Mouse (Mus musculus): ENCODE data around the gene Casp1. TPM values are rescaled to one million over a fixed set of nuclear protein-coding genes. Genes with fewer than 3 reads are reported as not detected.

Casp1 gene
- polyA plus RNA-seq, 1 experiment from 2014 or later, result 1.2 TPM

- Histone ChIP-seq H3K36me3 (ENCODE audit: control insufficient read depth, insufficient read depth, low read length) (no peaks in the 10 kb centered on the region), H3K4me3 (ENCODE audit: low read depth, low read length) (no peak overlapping the region), H3K27me3 (ENCODE audit: control insufficient read depth, insufficient read depth, low read length) (no peaks in the 10 kb centered on the region), H3K9me3 (ENCODE audit: control insufficient read depth, low read length) (no peaks in the 10 kb centered on the region), H3K4me1 (ENCODE audit: control insufficient read depth, insufficient read depth, low read length) (no peaks in the 10 kb centered on the region), H3K9ac (replicated peaks; ENCODE audit: low read depth, low read length) (no peak overlapping the region), H3K27ac (ENCODE audit: low read depth, low read length) (no peak overlapping the region), H3K4me2 (ENCODE audit: low read depth, low read length) (no peak overlapping the region)
- WGBS, result 91% methylated on average over 4 of the region's 4 CpGs
- ATAC-seq (ENCODE audit: low read depth), result no peak
These were observed 49.1 kb downstream of the Casp1 start for GRCm38 (mm10) chr9:5347381-5347780.

GRCm38 (mm10) chr9:5353673-5354072 lies 55.4 kb downstream of the Casp1 start:
- Histone ChIP-seq H3K27ac (ENCODE audit: low read depth, low read length) (no peak overlapping the region), H3K9me3 (ENCODE audit: control insufficient read depth, low read length) (no peaks in the 10 kb centered on the region), H3K4me1 (ENCODE audit: control insufficient read depth, insufficient read depth, low read length) (no peaks in the 10 kb centered on the region), H3K4me2 (ENCODE audit: low read depth, low read length) (no peak overlapping the region), H3K27me3 (ENCODE audit: control insufficient read depth, insufficient read depth, low read length) (no peaks in the 10 kb centered on the region), H3K36me3 (ENCODE audit: control insufficient read depth, insufficient read depth, low read length) (no peaks in the 10 kb centered on the region), H3K4me3 (ENCODE audit: low read depth, low read length) (no peak overlapping the region), H3K9ac (replicated peaks; ENCODE audit: low read depth, low read length) (no peak overlapping the region)
- no peak for ATAC-seq (ENCODE audit: low read depth)
- WGBS, result 88% methylated on average over 2 of the region's 2 CpGs

DNA sequence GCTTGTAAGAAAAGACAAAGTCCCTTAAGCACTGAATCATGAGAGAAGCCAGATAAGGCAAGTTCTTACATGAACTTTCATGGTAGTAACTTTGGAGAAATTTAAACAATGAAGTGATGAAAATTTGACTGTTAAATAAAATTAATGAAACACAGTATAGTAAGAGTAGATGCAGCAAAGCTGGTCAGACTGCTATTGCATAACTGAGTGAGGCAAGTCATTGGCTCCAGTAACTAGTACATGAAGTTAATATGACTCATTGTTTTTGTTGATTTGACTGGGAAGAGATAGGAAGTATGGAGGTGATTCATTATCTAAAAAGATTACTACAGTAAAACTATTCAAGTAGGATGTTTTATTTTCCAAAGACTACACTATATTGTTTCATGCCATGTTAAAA lies 58.5 kb downstream of the Casp1 start:
- Histone ChIP-seq H3K27me3 (ENCODE audit: control insufficient read depth, insufficient read depth, low read length) (no peaks in the 10 kb centered on the region), H3K4me1 (ENCODE audit: control insufficient read depth, insufficient read depth, low read length) (no peaks in the 10 kb centered on the region), H3K9ac (replicated peaks; ENCODE audit: low read depth, low read length) (no peak overlapping the region), H3K4me3 (ENCODE audit: low read depth, low read length) (no peak overlapping the region), H3K9me3 (ENCODE audit: control insufficient read depth, low read length) (no peaks in the 10 kb centered on the region), H3K36me3 (ENCODE audit: control insufficient read depth, insufficient read depth, low read length) (no peaks in the 10 kb centered on the region), H3K27ac (ENCODE audit: low read depth, low read length) (no peak overlapping the region), H3K4me2 (ENCODE audit: low read depth, low read length) (no peak overlapping the region)
- ATAC-seq (ENCODE audit: low read depth), result no peak

Other genes with a start within 250 kb of the Casp1 start
- 0.80 TPM in 1 of 2 replicates, not detected in the other for gene Casp4, start 10.3 kb downstream of the Casp1 start, polyA plus RNA-seq (2014; fragmentation: Nextera tagmentation; extraction: Ambion mirVana)
- 0.16 and 1.9 TPM in 2 replicates for gene Casp12, start 46.9 kb downstream of the Casp1 start, polyA plus RNA-seq (2014; fragmentation: Nextera tagmentation; extraction: Ambion mirVana)